Mouse (Mus musculus): ENCODE data around the gene Gk5.

DNA sequence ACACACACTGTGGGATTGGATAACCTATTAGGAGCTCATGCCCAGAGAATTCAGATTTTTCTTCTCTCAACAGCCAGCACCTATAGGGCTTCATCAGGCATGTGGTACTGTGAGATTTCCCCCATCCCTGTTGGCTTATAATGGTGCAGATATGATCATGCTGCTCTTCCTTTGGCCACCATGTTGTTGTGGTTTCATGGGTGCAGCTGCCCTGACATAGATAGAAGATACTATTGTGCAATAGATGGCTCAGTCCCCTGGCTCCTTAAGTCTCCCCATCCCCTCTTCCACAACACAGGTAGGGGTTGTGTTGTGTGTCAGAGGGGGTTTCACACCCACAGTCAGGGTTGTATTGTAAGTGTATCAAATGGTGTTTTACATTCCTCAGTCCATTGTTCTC, 25.7 kb downstream of the Gk5 start:
- TF ChIP-seq HCFC1 (IDR thresholded peaks at IDR 0.05; ENCODE audit: borderline replicate concordance, insufficient read depth, low read length) (no peak), MAFK (IDR thresholded peaks at IDR 0.05; ENCODE audit: insufficient read depth, low read depth, low read length) (no peak), ZC3H11A (IDR thresholded peaks at IDR 0.05; ENCODE audit: borderline replicate concordance, low read depth, low read length) (no peak)

Measured in ES-E14 (cell line).